Mouse (Mus musculus) forebrain, embryonic 15.5 days (tissue): ENCODE data around the gene Gm7971. TPM values are rescaled to one million over a fixed set of nuclear protein-coding genes. Genes with fewer than 3 reads are reported as not detected.
"Not testable (repeated sequence)": the region's sequence is repeated elsewhere in the genome, so short reads cannot be mapped to it uniquely, and the experiment has no call there.

Source experiments
- ATAC-seq: fragments of 200-750 bp; cut with Nextera tagmentation; replicated peaks from 2 replicates; pipeline ENCODE4 v1.8.0; 2017; ENCODE audit warnings: mild to moderate bottlenecking, moderate TSS enrichment, moderate library complexity
- H3K27ac ChIP-seq: fragments of 300-500 bp; sonication (generic); replicated peaks from 2 replicates; pipeline ENCODE4 v1.5.1; 2015; ENCODE audit warnings: mild to moderate bottlenecking, inconsistent platforms
- H3K27me3 ChIP-seq: fragments of 300-500 bp; sonication (generic); 2 replicates; pipeline ENCODE4 v1.6.1; 2015; ENCODE audit warnings: inconsistent platforms
- H3K36me3 ChIP-seq: fragments of 300-500 bp; sonication (generic); 2 replicates; pipeline ENCODE4 v1.6.1; 2015; ENCODE audit warnings: mild to moderate bottlenecking, inconsistent platforms
- H3K4me1 ChIP-seq: fragments of 300-500 bp; sonication (generic); 2 replicates; pipeline ENCODE4 v1.6.1; 2015; ENCODE audit warnings: inconsistent platforms
- H3K4me2 ChIP-seq: fragments of 300-500 bp; sonication (generic); replicated peaks from 2 replicates; pipeline ENCODE4 v1.6.1; 2015; ENCODE audit warnings: mild to moderate bottlenecking, inconsistent platforms
- H3K4me3 ChIP-seq: fragments of 300-500 bp; sonication (generic); 2 replicates; pipeline ENCODE4 v1.5.1; 2015; ENCODE audit warnings: mild to moderate bottlenecking, inconsistent platforms
- H3K9ac ChIP-seq: fragments of 300-500 bp; sonication (generic); replicated peaks from 2 replicates; pipeline ENCODE4 v1.6.1; 2015; ENCODE audit warnings: mild to moderate bottlenecking, inconsistent platforms
- H3K9me3 ChIP-seq: fragments of 300-500 bp; sonication (generic); 2 replicates; pipeline ENCODE4 v1.6.1; 2016; ENCODE audit warnings: inconsistent platforms
- WGBS: fragments of 180-500 bp; shearing (Covaris S2); methylation state at CpG from one replicate; pipeline ENCODE4 v1.1.7; 2015; ENCODE audit warnings: mixed read lengths; 5-methylcytosine and 5-hydroxymethylcytosine counted together
- polyA plus RNA-seq: library from polyadenylated mRNA; unstranded; fragments of >200 nt; fragmentation: Nextera tagmentation; extraction: Ambion mirVana; gene quantifications from 2 replicates; pipeline ENCODE4 v1.2.1, GENCODE M21; 2015

The Gm7971 gene
- polyA plus RNA-seq, result not detected in 2 replicates

DNA sequence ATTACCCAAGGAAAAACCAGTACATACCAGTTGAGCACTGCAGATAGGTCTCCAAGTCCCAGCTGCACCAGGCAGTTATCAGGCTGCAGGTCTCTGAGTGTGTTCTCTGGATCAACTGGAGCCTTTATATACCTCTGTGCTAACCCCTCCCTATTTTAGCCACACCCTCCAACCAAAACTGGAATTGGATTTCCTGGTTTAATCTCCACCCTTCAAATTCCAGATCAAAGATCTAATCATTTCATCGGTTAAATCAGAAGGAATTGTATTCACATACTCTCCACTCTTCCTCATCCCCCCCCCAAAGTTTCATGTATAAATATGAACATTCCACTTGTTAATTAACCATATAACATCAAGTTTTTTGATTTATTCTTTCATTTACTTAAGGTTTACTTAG, at the start of gene Gm7971:
Gm7971 (minus strand) TSS at position 101 of the 400 bp plus-strand sequence.
- H3K4me1 ChIP-seq, H3K27me3 ChIP-seq, H3K9me3 ChIP-seq, H3K4me2 ChIP-seq, ATAC-seq, H3K9ac ChIP-seq, H3K4me3 ChIP-seq, H3K36me3 ChIP-seq, H3K27ac ChIP-seq: not testable (repeated sequence)
- WGBS, result no CpG with 5 or more reads among the region's 1 CpGs

Other genes starting within 250 kb of the Gm7971 start
- gene D5Ertd577e, start 138.1 kb downstream of the Gm7971 start, polyA plus RNA-seq, result not detected in 2 replicates
- not detected in 2 replicates for gene Gm3286, start 84.1 kb downstream of the Gm7971 start, polyA plus RNA-seq
- not detected in 2 replicates for gene Gm7978, start 141.3 kb upstream of the Gm7971 start, polyA plus RNA-seq
- gene Gm7982, start 147.1 kb upstream of the Gm7971 start, polyA plus RNA-seq, result not detected in 2 replicates
- gene E330014E10Rik, start 181.1 kb upstream of the Gm7971 start, polyA plus RNA-seq, result not detected in 2 replicates